8 mouse cellular contexts compared by ENCODE assay signal in genomic region chr19:42017399-42018247, GRCm38 (mm10). TPM values are rescaled to one million over a fixed set of nuclear protein-coding genes. Genes with fewer than 3 reads are reported as not detected.
DNase-seq lines count a peak whose midpoint lies in the region; ATAC-seq and TF ChIP-seq lines count a peak whose summit lies in the region.

No protein-coding gene starts in this region.

- H3K4me2 ChIP-seq in hindbrain, embryonic 14.5 days (replicated peaks) = no peak overlapping the region
- no peak overlapping the region for H3K4me2 ChIP-seq in kidney, embryonic 16.5 days (replicated peaks; ENCODE audit: low read depth, low read length)
- no peak overlapping the region for H3K4me2 ChIP-seq in limb, embryonic 14.5 days (replicated peaks; ENCODE audit: low read depth, low read length, severe bottlenecking)

- H3K4me1 ChIP-seq in hindbrain, embryonic 10.5 days (replicated peaks) = peaks cover 55% of the 10 kb centered on the region
- 0 out of 2 replicates have a peak, but pooled peaks cover 3% of the 10 kb centered on the region for H3K4me1 ChIP-seq in hindbrain, embryonic 14.5 days (replicated peaks; ENCODE audit: control insufficient read depth, insufficient read depth, low read length)
- peaks cover 45% of the 10 kb centered on the region for H3K4me1 ChIP-seq in kidney, embryonic 16.5 days (ENCODE audit: insufficient read depth, low read length)
- H3K4me1 ChIP-seq in limb, embryonic 14.5 days (ENCODE audit: control insufficient read depth, insufficient read depth, low read length) = peaks cover 31% of the 10 kb centered on the region

- no peak overlapping the region for H3K4me3 ChIP-seq in hindbrain, embryonic 10.5 days
- H3K4me3 ChIP-seq in hindbrain, embryonic 14.5 days (replicated peaks; ENCODE audit: low read length) = no peak overlapping the region
- no peak overlapping the region for H3K4me3 ChIP-seq in kidney, embryonic 16.5 days (ENCODE audit: low read length)
- H3K4me3 ChIP-seq in limb, embryonic 14.5 days (replicated peaks; ENCODE audit: low read length) = no peak overlapping the region

- H3K9ac ChIP-seq in hindbrain, embryonic 14.5 days = no peak overlapping the region
- H3K9ac ChIP-seq in kidney, embryonic 16.5 days (replicated peaks; ENCODE audit: low read length) = no peak overlapping the region
- no peak overlapping the region; the same call in 1 of the 2 replicates for H3K9ac ChIP-seq in limb, embryonic 14.5 days (ENCODE audit: low read depth, low read length, severe bottlenecking)

- no peak for TF ChIP-seq POLR2A in limb, embryonic 14.5 days (IDR thresholded peaks at IDR 0.05; ENCODE audit: borderline replicate concordance, extremely low read depth, insufficient read depth, insufficient read length)

- H3K36me3 ChIP-seq in hindbrain, embryonic 10.5 days = no peaks in the 10 kb centered on the region
- no peaks in the 10 kb centered on the region for H3K36me3 ChIP-seq in hindbrain, embryonic 14.5 days (replicated peaks; ENCODE audit: control insufficient read depth, insufficient read depth)
- no peaks in the 10 kb centered on the region for H3K36me3 ChIP-seq in kidney, embryonic 16.5 days (ENCODE audit: insufficient read depth, low read length)
- H3K36me3 ChIP-seq in limb, embryonic 14.5 days (ENCODE audit: control insufficient read depth, insufficient read depth, low read length) = no peaks in the 10 kb centered on the region

- H3K9me3 ChIP-seq in hindbrain, embryonic 10.5 days = no peaks in the 10 kb centered on the region
- no peaks in the 10 kb centered on the region for H3K9me3 ChIP-seq in hindbrain, embryonic 14.5 days (ENCODE audit: control insufficient read depth, low read length)
- H3K9me3 ChIP-seq in kidney, embryonic 16.5 days (ENCODE audit: low read length) = no peaks in the 10 kb centered on the region
- no peaks in the 10 kb centered on the region for H3K9me3 ChIP-seq in limb, embryonic 14.5 days (ENCODE audit: control insufficient read depth, low read length)

- peak overlapping the region; percentile 36 for H3K27ac ChIP-seq in hindbrain, embryonic 10.5 days
- H3K27ac ChIP-seq in hindbrain, embryonic 14.5 days = no peak overlapping the region
- H3K27ac ChIP-seq in kidney, embryonic 16.5 days (ENCODE audit: low read length) = peak overlapping the region; percentile 81
- peak overlapping the region; percentile 73 for H3K27ac ChIP-seq in limb, embryonic 14.5 days (replicated peaks; ENCODE audit: low read depth, low read length)

- WGBS in hindbrain, embryonic 10.5 days = 78% methylated on average over 8 of the region's 8 CpGs
- WGBS in hindbrain, embryonic 14.5 days = 73% methylated on average over 8 of the region's 8 CpGs
- WGBS in kidney, embryonic 16.5 days = 47% methylated on average over 8 of the region's 8 CpGs
- 63% methylated on average over 8 of the region's 8 CpGs for WGBS in limb, embryonic 14.5 days

- DNase-seq in hindbrain, embryonic 10.5 days (ENCODE audit: low spot score) = no peak
- no peak for DNase-seq in hindbrain, embryonic 14.5 days (ENCODE audit: low spot score)
- peak; percentile 98 for DNase-seq in cerebellum, adult 9-11 months
- DNase-seq in limb, embryonic 14.5 days (ENCODE audit: low spot score) = peak; percentile 71

- no peaks in the 10 kb centered on the region for H3K27me3 ChIP-seq in hindbrain, embryonic 10.5 days (ENCODE audit: insufficient read depth, poor library complexity, severe bottlenecking)
- H3K27me3 ChIP-seq in hindbrain, embryonic 14.5 days (ENCODE audit: control insufficient read depth, insufficient read depth, low read length) = no peaks in the 10 kb centered on the region
- H3K27me3 ChIP-seq in kidney, embryonic 16.5 days (ENCODE audit: insufficient read depth, low read length) = no peaks in the 10 kb centered on the region
- H3K27me3 ChIP-seq in limb, embryonic 14.5 days (ENCODE audit: control insufficient read depth, insufficient read depth, low read length) = no peaks in the 10 kb centered on the region

- ATAC-seq in hindbrain, embryonic 14.5 days (ENCODE audit: low FRiP score) = no peak
- peak; percentile 71 for ATAC-seq in granulocyte monocyte progenitor cell, adult 5-6 weeks (replicated peaks; ENCODE audit: poor library complexity, severe bottlenecking)
- peak; percentile 20; the same call in 1 of the 2 replicates for ATAC-seq in kidney, embryonic 16.5 days (ENCODE audit: low FRiP score, low TSS enrichment)
- peak; percentile 52; the same call in 1 of the 2 replicates for ATAC-seq in limb, embryonic 14.5 days (ENCODE audit: low FRiP score, low read depth)
- ATAC-seq in monocyte, adult 5-6 weeks (replicated peaks; ENCODE audit: insufficient number of reproducible peaks, low FRiP score, low TSS enrichment, poor library complexity, severe bottlenecking) = 0 out of 2 replicates have a peak, but pooled peaks have one; percentile 36
- ATAC-seq in CD4-positive, CD25-positive, alpha-beta regulatory T cell, adult 4 months = no peak

RNA-seq across cellular contexts. Expression of gene Ankrd2, which starts 18.2 kb away (rescaled TPM):
- 0.39 TPM in 1 of 2 replicates, not detected in the other for polyA plus RNA-seq in hindbrain, embryonic 10.5 days (2016; fragmentation: Nextera tagmentation; extraction: Ambion mirVana)
- 0.82 and 1.2 TPM in 2 replicates for polyA plus RNA-seq in hindbrain, embryonic 14.5 days (2014; fragmentation: Nextera tagmentation; extraction: Ambion mirVana)
- not detected in 2 replicates for total RNA-seq in granulocyte monocyte progenitor cell, adult 5-6 weeks (2014; fragmentation: Nextera tagmentation)
- total RNA-seq in granulocyte monocyte progenitor cell, adult 5-6 weeks (2017) = not detected in 2 replicates
- polyA plus RNA-seq in kidney, embryonic 16.5 days (2015; fragmentation: Nextera tagmentation; extraction: Ambion mirVana) = not detected in 2 replicates
- polyA plus RNA-seq in limb, embryonic 14.5 days (2012; rRNA removed) = 0.58 and 0.96 TPM in 2 replicates
- 0.66 and 1.5 TPM in 2 replicates for polyA plus RNA-seq in limb, embryonic 14.5 days (2014; fragmentation: Nextera tagmentation; extraction: Ambion mirVana)
- not detected in 3 replicates for total RNA-seq in monocyte, adult 5-6 weeks (2017)
- not detected for polyA plus RNA-seq in CD4-positive, CD25-positive, alpha-beta regulatory T cell, adult 4 months (2017; shearing (Covaris generic))

RNA-seq across cellular contexts. Expression of gene Hoga1, which starts 27.8 kb away (rescaled TPM):
- 1.3 and 1.9 TPM in 2 replicates for polyA plus RNA-seq in hindbrain, embryonic 10.5 days (2016; fragmentation: Nextera tagmentation; extraction: Ambion mirVana)
- polyA plus RNA-seq in hindbrain, embryonic 14.5 days (2014; fragmentation: Nextera tagmentation; extraction: Ambion mirVana) = 1.3 and 2.2 TPM in 2 replicates
- total RNA-seq in granulocyte monocyte progenitor cell, adult 5-6 weeks (2014; fragmentation: Nextera tagmentation) = not detected in 2 replicates
- total RNA-seq in granulocyte monocyte progenitor cell, adult 5-6 weeks (2017) = not detected in 2 replicates
- 30.4 and 35.0 TPM in 2 replicates for polyA plus RNA-seq in kidney, embryonic 16.5 days (2015; fragmentation: Nextera tagmentation; extraction: Ambion mirVana)
- polyA plus RNA-seq in limb, embryonic 14.5 days (2012; rRNA removed) = 3.5 and 3.7 TPM in 2 replicates
- polyA plus RNA-seq in limb, embryonic 14.5 days (2014; fragmentation: Nextera tagmentation; extraction: Ambion mirVana) = 2.0 and 2.4 TPM in 2 replicates
- not detected in 3 replicates for total RNA-seq in monocyte, adult 5-6 weeks (2017)
- not detected for polyA plus RNA-seq in CD4-positive, CD25-positive, alpha-beta regulatory T cell, adult 4 months (2017; shearing (Covaris generic))

RNA-seq across cellular contexts. Expression of gene 4933411K16Rik, which starts 34.4 kb away (rescaled TPM):
- not detected in 2 replicates for polyA plus RNA-seq in hindbrain, embryonic 10.5 days (2016; fragmentation: Nextera tagmentation; extraction: Ambion mirVana)
- not detected in 2 replicates for polyA plus RNA-seq in hindbrain, embryonic 14.5 days (2014; fragmentation: Nextera tagmentation; extraction: Ambion mirVana)
- total RNA-seq in granulocyte monocyte progenitor cell, adult 5-6 weeks (2014; fragmentation: Nextera tagmentation) = not detected in 2 replicates
- not detected in 2 replicates for total RNA-seq in granulocyte monocyte progenitor cell, adult 5-6 weeks (2017)
- 0.60 and 0.71 TPM in 2 replicates for polyA plus RNA-seq in kidney, embryonic 16.5 days (2015; fragmentation: Nextera tagmentation; extraction: Ambion mirVana)
- 0.34 and 0.49 TPM in 2 replicates for polyA plus RNA-seq in limb, embryonic 14.5 days (2012; rRNA removed)
- 0.33 TPM in 1 of 2 replicates, not detected in the other for polyA plus RNA-seq in limb, embryonic 14.5 days (2014; fragmentation: Nextera tagmentation; extraction: Ambion mirVana)
- total RNA-seq in monocyte, adult 5-6 weeks (2017) = 0.43 to 0.67 TPM in 2 of 3 replicates, not detected in the other
- not detected for polyA plus RNA-seq in CD4-positive, CD25-positive, alpha-beta regulatory T cell, adult 4 months (2017; shearing (Covaris generic))

RNA-seq across cellular contexts. Expression of gene Ubtd1, which starts 36.1 kb away (rescaled TPM):
- polyA plus RNA-seq in hindbrain, embryonic 10.5 days (2016; fragmentation: Nextera tagmentation; extraction: Ambion mirVana) = 11.5 and 16.9 TPM in 2 replicates
- 8.6 and 9.2 TPM in 2 replicates for polyA plus RNA-seq in hindbrain, embryonic 14.5 days (2014; fragmentation: Nextera tagmentation; extraction: Ambion mirVana)
- 25.4 and 38.5 TPM in 2 replicates for total RNA-seq in granulocyte monocyte progenitor cell, adult 5-6 weeks (2014; fragmentation: Nextera tagmentation)
- total RNA-seq in granulocyte monocyte progenitor cell, adult 5-6 weeks (2017) = 6.4 and 9.5 TPM in 2 replicates
- 35.9 and 37.8 TPM in 2 replicates for polyA plus RNA-seq in kidney, embryonic 16.5 days (2015; fragmentation: Nextera tagmentation; extraction: Ambion mirVana)
- polyA plus RNA-seq in limb, embryonic 14.5 days (2012; rRNA removed) = 38.9 and 50.1 TPM in 2 replicates
- polyA plus RNA-seq in limb, embryonic 14.5 days (2014; fragmentation: Nextera tagmentation; extraction: Ambion mirVana) = 19.4 and 19.7 TPM in 2 replicates
- total RNA-seq in monocyte, adult 5-6 weeks (2017) = 8.2 to 10.9 TPM (median 10.0 TPM) in 3 replicates
- 1 to 10 TPM; 3.7 to 4.1 TPM for polyA plus RNA-seq in CD4-positive, CD25-positive, alpha-beta regulatory T cell, adult 4 months (2017; shearing (Covaris generic))

RNA-seq across cellular contexts. Expression of gene Mms19, which starts 36.7 kb away (rescaled TPM):
- 32.2 and 39.5 TPM in 2 replicates for polyA plus RNA-seq in hindbrain, embryonic 10.5 days (2016; fragmentation: Nextera tagmentation; extraction: Ambion mirVana)
- polyA plus RNA-seq in hindbrain, embryonic 14.5 days (2014; fragmentation: Nextera tagmentation; extraction: Ambion mirVana) = 29.6 and 31.6 TPM in 2 replicates
- total RNA-seq in granulocyte monocyte progenitor cell, adult 5-6 weeks (2014; fragmentation: Nextera tagmentation) = 56.9 and 59.4 TPM in 2 replicates
- 36.2 and 37.4 TPM in 2 replicates for total RNA-seq in granulocyte monocyte progenitor cell, adult 5-6 weeks (2017)
- 41.1 and 45.6 TPM in 2 replicates for polyA plus RNA-seq in kidney, embryonic 16.5 days (2015; fragmentation: Nextera tagmentation; extraction: Ambion mirVana)
- polyA plus RNA-seq in limb, embryonic 14.5 days (2012; rRNA removed) = 83.7 and 102 TPM in 2 replicates
- polyA plus RNA-seq in limb, embryonic 14.5 days (2014; fragmentation: Nextera tagmentation; extraction: Ambion mirVana) = 30.0 and 36.1 TPM in 2 replicates
- 18.6 to 55.2 TPM (median 41.6 TPM) in 3 replicates for total RNA-seq in monocyte, adult 5-6 weeks (2017)
- polyA plus RNA-seq in CD4-positive, CD25-positive, alpha-beta regulatory T cell, adult 4 months (2017; shearing (Covaris generic)) = 100 to 1,000 TPM in 1 of 2 experiments, 10 to 100 TPM in 1; 78.1 to 104 TPM

Comparison
In these comparisons a context has a peak if more than half of its experiments do, and no peak if none do; other contexts are left out.
1. DNase-seq: peak in cerebellum, adult 9-11 months (single experiment) and limb, embryonic 14.5 days (single experiment); none in hindbrain, embryonic 10.5 days (single experiment) and hindbrain, embryonic 14.5 days (single experiment).
2. ATAC-seq: peak in granulocyte monocyte progenitor cell, adult 5-6 weeks (single experiment), kidney, embryonic 16.5 days (single experiment), limb, embryonic 14.5 days (single experiment) and monocyte, adult 5-6 weeks (single experiment); none in hindbrain, embryonic 14.5 days (single experiment) and CD4-positive, CD25-positive, alpha-beta regulatory T cell, adult 4 months (single experiment).